Mouse (Mus musculus) kidney, adult 2 months (tissue): ENCODE measurements around the gene Gatd1. TPM values are rescaled to one million over a fixed set of nuclear protein-coding genes. Genes with fewer than 3 reads are reported as not detected.

Experiments used
- DNase-seq: peaks from one replicate; pipeline ENCODE4 v3.0.0; 2021
- H3K27ac ChIP-seq: fragments of 200-500 bp; 2 replicates; pipeline ENCODE4 v1.5.1; 2012; ENCODE audit warnings: low read depth, low read length, control low read depth, inconsistent platforms; ENCODE audit not compliant: insufficient read depth
- H3K27me3 ChIP-seq: fragments of 200-500 bp; replicated peaks from 2 replicates; pipeline ENCODE4 v1.6.1; 2012; ENCODE audit warnings: mild to moderate bottlenecking, moderate library complexity, low read length, inconsistent platforms; ENCODE audit not compliant: control insufficient read depth, insufficient read depth
- H3K36me3 ChIP-seq: fragments of 200-500 bp; 2 replicates; pipeline ENCODE4 v1.6.1; 2012; ENCODE audit warnings: mild to moderate bottlenecking, moderate library complexity, low read length, inconsistent platforms; ENCODE audit not compliant: control insufficient read depth, insufficient read depth
- H3K4me1 ChIP-seq: fragments of 200-500 bp; 2 replicates; pipeline ENCODE4 v1.6.1; 2011; ENCODE audit warnings: low read length; ENCODE audit not compliant: control insufficient read depth, insufficient read depth
- H3K4me3 ChIP-seq: fragments of 200-500 bp; 2 replicates; pipeline ENCODE4 v1.5.1; 2011; ENCODE audit warnings: mild to moderate bottlenecking, low read depth, low read length, control low read depth; ENCODE audit not compliant: insufficient read depth
- CTCF ChIP-seq: fragments of 200-500 bp; conservative IDR thresholded peaks from 2 replicates; pipeline ENCODE4 v1.5.1; 2011; ENCODE audit warnings: low read depth, mild to moderate bottlenecking, control low read depth, low read length, moderate library complexity, mixed read lengths; ENCODE audit not compliant: insufficient read depth, insufficient read length
- POLR2A ChIP-seq: fragments of 200-500 bp; IDR thresholded peaks from one replicate; pipeline ENCODE4 v1.6.1; 2011; ENCODE audit warnings: low read depth, low read length, control low read depth
- WGBS: fragments of 180-500 bp; shearing (Covaris S2); methylation state at CpG from one replicate; pipeline ENCODE4 v1.1.7; 2018; 5-methylcytosine and 5-hydroxymethylcytosine counted together
- polyA plus RNA-seq: library from polyadenylated mRNA; depleted of rRNA; stranded (reverse); fragments of >200 nt; gene quantifications from 2 replicates; pipeline ENCODE4 v1.2.3, GENCODE M21; 2012

The Gatd1 gene
- polyA plus RNA-seq, 1 experiment: 51.7 TPM

- no peaks in the 10 kb centered on the region for H3K4me1 ChIP-seq
- TF ChIP-seq CTCF: no peak
- no peak for TF ChIP-seq POLR2A
- H3K27me3 ChIP-seq: no peaks in the 10 kb centered on the region
- no peaks in the 10 kb centered on the region for H3K36me3 ChIP-seq
- H3K4me3 ChIP-seq: no peak overlapping the region
- 79% methylated on average over 9 of the region's 9 CpGs for WGBS
- H3K27ac ChIP-seq: no peak overlapping the region
- DNase-seq: no peak
These were observed 6.2 kb upstream of the Gatd1 start for GRCm38 (mm10) chr7:141420030-141420702.

GRCm38 (mm10) chr7:141418970-141419369, 5.0 kb upstream of the Gatd1 start:
- 50% methylated on average over 7 of the region's 7 CpGs for WGBS
- H3K4me1 ChIP-seq: peaks cover 4% of the 10 kb centered on the region; the same call in 1 of the 2 replicates
- no peak overlapping the region for H3K27ac ChIP-seq
- H3K36me3 ChIP-seq: no peaks in the 10 kb centered on the region
- H3K27me3 ChIP-seq: no peaks in the 10 kb centered on the region
- H3K4me3 ChIP-seq: no peak overlapping the region
- TF ChIP-seq CTCF (no peak), POLR2A (no peak)
- DNase-seq: peak; percentile 51

GRCm38 (mm10) chr7:141417731-141418681, 4.1 kb upstream of the Gatd1 start:
- Histone ChIP-seq H3K4me1 (peaks cover 4% of the 10 kb centered on the region; the same call in 1 of the 2 replicates), H3K27ac (no peak overlapping the region), H3K4me3 (no peak overlapping the region), H3K36me3 (no peaks in the 10 kb centered on the region), H3K27me3 (no peaks in the 10 kb centered on the region)
- TF ChIP-seq CTCF: peak; percentile 30; the same call in 1 of the 2 replicates
- TF ChIP-seq POLR2A: no peak
- 77% methylated on average over 8 of the region's 8 CpGs for WGBS
- no peak for DNase-seq

GRCm38 (mm10) chr7:141416144-141416841, 2.4 kb upstream of the Gatd1 start:
- Histone ChIP-seq H3K27me3 (no peaks in the 10 kb centered on the region), H3K27ac (no peak overlapping the region), H3K4me1 (peaks cover 4% of the 10 kb centered on the region; the same call in 1 of the 2 replicates), H3K36me3 (no peaks in the 10 kb centered on the region), H3K4me3 (no peak overlapping the region)
- TF ChIP-seq CTCF: no peak
- no peak for TF ChIP-seq POLR2A
- 90% methylated on average over 6 of the region's 6 CpGs for WGBS
- DNase-seq: no peak

- H3K36me3 ChIP-seq: no peaks in the 10 kb centered on the region; the same call in 1 of the 2 replicates
- H3K27ac ChIP-seq: peak overlapping the region; percentile 74
- H3K27me3 ChIP-seq: no peaks in the 10 kb centered on the region
- 2% methylated on average over 16 of the region's 16 CpGs for WGBS
- no peak for TF ChIP-seq POLR2A
- no peak for TF ChIP-seq CTCF
- no peak for DNase-seq
- peaks cover 4% of the 10 kb centered on the region; the same call in 1 of the 2 replicates for H3K4me1 ChIP-seq
- peak overlapping the region; percentile 89 for H3K4me3 ChIP-seq
These were observed 605 bp downstream of the Gatd1 start for GRCm38 (mm10) chr7:141413331-141413730.

GRCm38 (mm10) chr7:141411667-141412066, 2.3 kb downstream of the Gatd1 start:
- H3K4me1 ChIP-seq: peaks cover 4% of the 10 kb centered on the region; the same call in 1 of the 2 replicates
- H3K27ac ChIP-seq: no peak overlapping the region
- no peaks in the 10 kb centered on the region; the same call in 1 of the 2 replicates for H3K36me3 ChIP-seq
- DNase-seq: no peak
- no peaks in the 10 kb centered on the region for H3K27me3 ChIP-seq
- no peak overlapping the region for H3K4me3 ChIP-seq
- WGBS: 95% methylated on average over 1 of the region's 1 CpGs
- TF ChIP-seq CTCF: no peak
- TF ChIP-seq POLR2A: no peak
